Mouse (Mus musculus): ENCODE data around the gene Usp34. TPM values are rescaled to one million over a fixed set of nuclear protein-coding genes. Genes with fewer than 3 reads are reported as not detected.
"Not testable (repeated sequence)": the region's sequence is repeated elsewhere in the genome, so short reads cannot be mapped to it uniquely, and the experiment has no call there.

The Usp34 gene
- polyA plus RNA-seq, 1 experiment from 2014 or later: 27.7 TPM

DNA sequence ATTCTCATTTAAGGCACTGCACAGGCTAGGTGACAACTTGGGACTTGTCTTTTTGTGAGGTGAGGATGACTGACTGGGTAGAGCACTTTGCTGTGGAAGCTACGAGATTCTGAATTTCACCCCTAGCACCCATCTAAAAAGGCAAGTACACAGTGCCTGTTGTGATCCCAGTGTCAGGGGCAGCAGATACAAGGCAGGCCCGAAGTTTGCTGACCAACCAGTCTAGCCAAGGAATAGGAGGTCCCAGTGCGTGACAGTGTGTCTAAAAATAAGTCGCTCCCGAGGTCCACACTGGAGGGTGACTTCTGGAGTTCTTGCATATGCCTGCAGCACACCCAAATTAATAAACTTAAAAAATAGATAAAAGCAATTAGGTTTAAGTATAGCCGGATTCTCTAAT lies 121.6 kb downstream of the Usp34 start:
- H3K9ac ChIP-seq (replicated peaks): no peak overlapping the region
- no peak overlapping the region for H3K4me3 ChIP-seq (replicated peaks)
- no peaks in the 10 kb centered on the region for H3K9me3 ChIP-seq
- H3K4me2 ChIP-seq: no peak overlapping the region
- 92% methylated on average over 6 of the region's 6 CpGs for WGBS
- H3K27ac ChIP-seq: no peak overlapping the region
- no peaks in the 10 kb centered on the region for H3K4me1 ChIP-seq (replicated peaks)
- no peak for ATAC-seq (ENCODE audit: insufficient number of reproducible peaks, insufficient read depth, low FRiP score, low TSS enrichment, low read depth)
- peaks cover 72% of the 10 kb centered on the region for H3K36me3 ChIP-seq
- no peaks in the 10 kb centered on the region for H3K27me3 ChIP-seq

DNA sequence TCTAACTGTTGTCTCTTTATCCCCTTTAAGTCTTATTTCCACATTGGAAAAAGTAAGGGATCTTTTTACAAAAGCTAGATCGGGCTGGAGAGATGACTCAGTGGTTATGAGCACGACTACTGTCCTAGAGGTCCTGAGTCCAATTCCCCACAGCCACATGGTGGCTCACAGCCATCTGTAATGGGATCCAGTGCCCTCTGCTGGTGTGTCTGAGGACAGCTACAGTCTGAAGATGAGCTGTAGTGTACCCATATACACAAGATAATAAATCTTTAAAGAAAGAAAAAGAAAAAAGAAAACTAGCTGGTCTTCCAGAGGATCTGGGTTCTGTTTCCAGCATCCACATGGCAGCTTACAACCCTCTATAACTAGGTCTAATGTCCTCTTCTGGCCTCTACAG lies 123.3 kb downstream of the Usp34 start:
- Histone ChIP-seq H3K9me3 (no peaks in the 10 kb centered on the region), H3K4me2 (no peak overlapping the region), H3K36me3 (peaks cover 79% of the 10 kb centered on the region), H3K27ac (no peak overlapping the region), H3K4me1 (replicated peaks) (no peaks in the 10 kb centered on the region), H3K27me3 (no peaks in the 10 kb centered on the region), H3K4me3 (replicated peaks) (no peak overlapping the region), H3K9ac (replicated peaks) (no peak overlapping the region)
- ATAC-seq (ENCODE audit: insufficient number of reproducible peaks, insufficient read depth, low FRiP score, low TSS enrichment, low read depth): no peak
- 89% methylated on average over 2 of the region's 2 CpGs for WGBS

DNA sequence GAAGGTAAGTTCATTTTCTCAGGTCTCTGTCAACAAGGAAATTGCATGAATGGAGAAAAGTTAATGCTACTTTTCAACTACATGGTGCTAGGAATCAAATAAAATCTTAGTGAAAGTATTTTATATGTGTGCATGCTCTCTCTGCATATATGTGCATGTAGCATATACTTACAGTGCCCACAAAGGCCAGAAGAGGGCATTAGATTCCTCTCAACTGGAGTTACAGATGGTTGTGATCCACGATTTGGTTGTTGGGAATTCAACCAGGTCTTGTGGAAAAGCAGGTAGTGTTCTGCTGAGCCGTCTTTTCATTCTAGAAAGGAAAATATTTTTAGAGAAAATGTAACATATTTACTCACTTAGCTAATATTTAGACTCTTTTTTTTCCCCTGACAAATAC lies 129.4 kb downstream of the Usp34 start:
- 81% methylated on average over 2 of the region's 2 CpGs for WGBS
- H3K36me3 ChIP-seq: peaks cover 83% of the 10 kb centered on the region

DNA sequence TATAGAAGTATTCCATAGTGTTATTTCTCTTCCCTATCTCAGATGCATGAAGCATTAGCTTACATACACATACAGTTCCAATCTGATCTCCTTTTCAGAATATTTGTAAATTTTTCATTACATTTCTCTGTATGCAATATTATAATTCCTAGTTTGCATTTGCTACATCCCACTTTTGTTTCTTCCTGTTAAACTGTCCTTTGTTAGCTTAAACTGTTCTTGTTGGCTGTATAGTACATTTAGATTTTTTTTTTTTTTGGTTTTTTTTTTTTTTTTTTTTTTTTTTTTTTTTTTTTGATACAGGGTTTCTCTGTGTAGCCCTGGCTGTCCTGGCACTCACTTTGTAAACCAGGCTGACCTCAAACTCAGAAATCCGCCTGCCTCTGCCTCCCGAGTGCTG lies 159.2 kb downstream of the Usp34 start:
- H3K4me1 ChIP-seq (replicated peaks); H3K27ac ChIP-seq; H3K4me2 ChIP-seq; ATAC-seq (ENCODE audit: insufficient number of reproducible peaks, insufficient read depth, low FRiP score, low TSS enrichment, low read depth); H3K4me3 ChIP-seq (replicated peaks); H3K9ac ChIP-seq (replicated peaks); H3K9me3 ChIP-seq; H3K27me3 ChIP-seq: not testable (repeated sequence)
- 100% methylated on average over 2 of the region's 2 CpGs for WGBS
- H3K36me3 ChIP-seq: peaks cover 66% of the 10 kb centered on the region

More for the DNA sequence above, 129.4 kb downstream of the Usp34 start:
- Histone ChIP-seq H3K4me2 (no peak overlapping the region), H3K4me1 (replicated peaks) (no peaks in the 10 kb centered on the region), H3K27me3 (no peaks in the 10 kb centered on the region), H3K4me3 (replicated peaks) (no peak overlapping the region), H3K27ac (no peak overlapping the region), H3K9ac (replicated peaks) (no peak overlapping the region), H3K9me3 (no peaks in the 10 kb centered on the region)
- ATAC-seq (ENCODE audit: insufficient number of reproducible peaks, insufficient read depth, low FRiP score, low TSS enrichment, low read depth): no peak

DNA sequence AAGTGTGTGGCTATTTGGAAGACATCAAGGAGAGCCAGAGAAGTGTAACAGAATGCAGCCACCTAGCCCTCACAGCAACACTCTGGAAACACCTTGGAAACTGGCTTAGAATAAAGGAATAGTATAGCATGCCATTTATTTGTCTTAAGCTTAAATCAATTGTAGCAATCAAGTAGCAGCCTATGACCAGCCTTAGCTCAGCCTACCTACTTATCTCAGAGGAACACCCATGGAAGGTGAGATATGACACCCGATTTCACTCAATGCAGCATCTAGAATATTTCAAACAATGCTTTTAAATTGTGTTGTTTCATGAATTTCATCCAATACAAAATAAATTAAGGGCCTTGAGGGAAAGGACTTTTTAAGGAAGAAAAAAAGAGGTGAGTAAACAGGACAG lies 183.3 kb downstream of the Usp34 start:
- Histone ChIP-seq H3K27me3 (no peaks in the 10 kb centered on the region), H3K4me3 (replicated peaks) (no peak overlapping the region), H3K27ac (no peak overlapping the region), H3K9me3 (no peaks in the 10 kb centered on the region), H3K9ac (replicated peaks) (no peak overlapping the region), H3K36me3 (peaks cover 94% of the 10 kb centered on the region), H3K4me1 (replicated peaks) (peaks cover under 1% of the 10 kb centered on the region; the same call in 1 of the 2 replicates), H3K4me2 (no peak overlapping the region)
- WGBS: 100% methylated on average over 1 of the region's 1 CpGs
- ATAC-seq (ENCODE audit: insufficient number of reproducible peaks, insufficient read depth, low FRiP score, low TSS enrichment, low read depth): no peak

DNA sequence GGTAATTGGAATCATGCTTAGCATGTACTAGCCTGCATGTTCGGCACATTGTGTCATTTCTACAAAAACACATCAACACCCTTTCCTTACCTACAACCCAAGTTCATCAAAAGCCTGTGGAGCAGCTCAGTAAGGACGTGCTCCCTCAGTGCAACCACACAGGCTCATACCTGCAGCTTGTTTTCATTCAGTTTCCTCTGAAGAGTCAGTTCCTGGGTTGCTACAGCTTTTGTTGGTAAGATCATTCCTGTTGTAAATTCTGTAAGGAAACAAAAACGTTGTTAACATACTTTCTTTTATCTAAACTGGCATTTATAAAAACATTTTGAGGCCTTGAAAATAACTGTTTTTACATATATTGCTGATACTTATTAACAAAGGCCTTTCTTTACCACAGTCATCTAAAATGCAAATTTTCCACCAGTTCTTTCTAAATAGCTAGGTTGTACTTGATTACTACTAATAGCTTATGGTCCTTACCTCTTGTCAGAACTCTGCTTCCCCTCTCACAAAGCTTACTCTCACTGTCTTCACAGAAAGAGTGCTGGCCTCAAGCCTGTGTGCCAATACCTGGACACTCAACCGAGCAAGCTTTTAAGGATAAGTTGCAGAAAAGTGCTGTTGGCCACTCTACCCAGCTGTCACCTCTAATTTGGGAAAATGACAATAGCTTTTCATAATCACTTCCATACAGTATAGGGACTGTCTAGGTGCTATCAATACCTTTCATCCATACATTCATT lies 185.5 kb downstream of the Usp34 start:
- H3K9ac ChIP-seq (replicated peaks): no peak overlapping the region
- 86% methylated on average over 4 of the region's 4 CpGs for WGBS
- no peaks in the 10 kb centered on the region for H3K27me3 ChIP-seq
- H3K4me3 ChIP-seq (replicated peaks): no peak overlapping the region
- H3K27ac ChIP-seq: no peak overlapping the region
- H3K36me3 ChIP-seq: peaks cover 89% of the 10 kb centered on the region
- no peak for ATAC-seq (ENCODE audit: insufficient number of reproducible peaks, insufficient read depth, low FRiP score, low TSS enrichment, low read depth)
- peaks cover 22% of the 10 kb centered on the region for H3K4me1 ChIP-seq (replicated peaks)
- H3K4me2 ChIP-seq: no peak overlapping the region
- no peaks in the 10 kb centered on the region for H3K9me3 ChIP-seq

DNA sequence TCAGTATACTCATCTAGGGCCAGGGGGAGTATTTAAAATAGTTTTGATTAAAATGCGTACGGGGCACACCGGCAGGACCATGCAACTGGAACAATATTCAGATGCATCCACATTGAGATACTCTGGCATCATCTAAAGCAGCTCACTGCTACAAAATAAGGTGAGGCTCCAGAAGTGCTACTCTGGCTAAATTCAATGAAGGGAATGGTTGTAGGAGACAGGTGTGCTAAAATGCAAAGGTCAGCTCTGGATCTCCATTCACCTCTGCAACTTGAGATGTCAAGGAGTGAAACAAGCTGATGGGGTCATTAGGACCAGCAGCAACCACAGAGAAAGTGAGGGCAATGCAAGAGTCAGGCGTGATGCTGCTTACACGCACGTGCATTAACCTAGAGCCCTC lies 188.5 kb downstream of the Usp34 start:
- Histone ChIP-seq H3K9me3 (no peaks in the 10 kb centered on the region), H3K4me3 (replicated peaks) (no peak overlapping the region), H3K4me2 (peak overlapping the region; percentile 67), H3K27ac (no peak overlapping the region), H3K4me1 (replicated peaks) (peaks cover 26% of the 10 kb centered on the region), H3K36me3 (peaks cover 59% of the 10 kb centered on the region), H3K9ac (replicated peaks) (no peak overlapping the region), H3K27me3 (no peaks in the 10 kb centered on the region)
- no peak for ATAC-seq (ENCODE audit: insufficient number of reproducible peaks, insufficient read depth, low FRiP score, low TSS enrichment, low read depth)
- WGBS: 77% methylated on average over 6 of the region's 6 CpGs

DNA sequence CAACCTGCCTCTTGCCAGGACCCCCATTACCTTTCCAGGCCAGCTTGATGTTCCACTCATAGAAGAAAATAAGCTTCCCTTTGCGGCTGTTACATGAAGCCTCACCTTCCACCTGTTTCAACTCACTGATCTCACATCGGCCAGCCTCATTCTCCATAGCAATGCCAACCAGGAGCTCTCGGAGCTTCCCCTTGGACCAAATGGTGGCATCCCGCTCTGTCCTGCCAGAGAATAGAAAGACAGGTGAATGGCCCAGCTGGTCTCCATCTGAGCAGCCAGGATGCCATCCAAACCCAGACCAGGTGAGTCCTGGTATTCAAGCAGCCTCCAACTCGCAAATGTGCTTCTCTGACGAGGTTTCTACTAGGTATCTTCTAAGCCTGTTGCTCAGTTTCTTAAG lies 190.0 kb downstream of the Usp34 start:
- H3K9me3 ChIP-seq: no peaks in the 10 kb centered on the region
- peak overlapping the region; percentile 80 for H3K4me3 ChIP-seq (replicated peaks)
- peaks cover 45% of the 10 kb centered on the region for H3K36me3 ChIP-seq
- H3K4me2 ChIP-seq: peak overlapping the region; percentile 67
- no peak for ATAC-seq (ENCODE audit: insufficient number of reproducible peaks, insufficient read depth, low FRiP score, low TSS enrichment, low read depth)
- H3K27me3 ChIP-seq: no peaks in the 10 kb centered on the region
- 0 out of 2 replicates have a peak overlapping the region, but pooled peaks have one; percentile 96 for H3K27ac ChIP-seq
- 56% methylated on average over 6 of the region's 6 CpGs for WGBS
- H3K9ac ChIP-seq (replicated peaks): peak overlapping the region; percentile 91
- peaks cover 26% of the 10 kb centered on the region for H3K4me1 ChIP-seq (replicated peaks)

DNA sequence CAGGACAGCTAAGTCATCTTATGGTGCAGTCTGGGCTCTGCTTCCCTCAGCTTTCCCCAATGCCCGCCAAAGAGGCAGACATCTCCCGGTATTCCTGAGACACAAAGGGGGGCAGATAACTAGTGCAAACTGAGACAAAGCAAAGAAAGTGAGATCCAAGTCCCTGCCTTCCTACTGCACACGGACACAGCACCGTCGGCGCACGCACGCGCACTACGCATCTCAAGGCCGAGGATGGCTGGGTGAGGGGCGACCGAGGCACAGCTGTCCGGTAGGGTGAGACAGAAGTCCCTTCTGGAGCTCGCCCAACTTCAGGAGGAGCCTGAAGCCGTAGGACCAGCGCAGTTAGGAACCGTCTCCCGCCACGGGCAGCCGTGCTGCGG lies 190.6 kb downstream of the Usp34 start:
- Histone ChIP-seq H3K27me3 (no peaks in the 10 kb centered on the region), H3K4me3 (replicated peaks) (peak overlapping the region; percentile 80), H3K9ac (replicated peaks) (peak overlapping the region; percentile 91), H3K9me3 (no peaks in the 10 kb centered on the region), H3K36me3 (peaks cover 38% of the 10 kb centered on the region), H3K4me1 (replicated peaks) (peaks cover 26% of the 10 kb centered on the region), H3K4me2 (peak overlapping the region; percentile 67), H3K27ac (peak overlapping the region; percentile 96)
- WGBS: under 1% methylated on average over 22 of the region's 22 CpGs
- ATAC-seq (ENCODE audit: insufficient number of reproducible peaks, insufficient read depth, low FRiP score, low TSS enrichment, low read depth): peak; percentile 86

DNA sequence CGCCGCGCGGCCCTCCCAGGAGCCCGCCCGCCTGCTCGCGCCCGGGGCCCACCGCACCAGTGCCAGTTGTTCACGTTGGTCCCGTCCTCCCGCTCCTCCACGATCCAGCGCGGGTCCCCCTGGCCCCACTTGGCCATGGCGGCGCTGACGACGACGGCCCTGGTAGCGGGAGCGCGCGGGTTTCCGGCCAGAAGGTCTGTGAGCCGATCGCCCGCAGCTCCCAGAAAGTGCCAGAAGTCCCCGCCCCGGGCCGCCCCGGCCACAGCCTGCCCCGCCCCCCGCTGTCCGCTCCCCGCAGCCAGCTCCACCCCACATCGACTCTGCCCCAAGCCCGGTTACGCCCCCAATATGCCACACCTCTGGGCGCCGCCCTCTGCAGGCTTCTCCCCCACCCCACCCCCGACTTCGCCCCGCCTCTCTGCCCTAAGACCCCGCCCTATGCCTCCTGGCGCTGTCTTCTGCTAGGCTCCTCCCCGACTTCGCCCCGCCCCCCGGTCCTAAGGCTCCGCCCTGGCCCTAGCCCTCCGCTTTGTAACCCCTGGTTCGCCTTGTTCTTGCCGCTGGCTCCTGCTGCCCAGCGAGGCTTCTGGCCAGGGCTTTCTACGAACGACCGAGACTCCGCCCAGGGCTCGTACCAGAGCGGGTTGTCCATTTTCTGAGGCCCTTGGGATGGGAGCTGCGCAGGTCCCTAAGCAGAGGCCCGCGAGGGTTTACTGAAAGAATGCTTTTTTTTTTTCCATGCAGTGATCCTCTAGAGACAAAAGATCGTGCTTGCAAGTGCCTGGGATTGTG lies 191.2 kb downstream of the Usp34 start, which contains the start of gene Ahsa2:
Gene Ahsa2 (minus strand): TSS at position 313 of the 792 bp plus-strand sequence.
- H3K36me3 ChIP-seq: peaks cover 32% of the 10 kb centered on the region
- ATAC-seq (ENCODE audit: insufficient number of reproducible peaks, insufficient read depth, low FRiP score, low TSS enrichment, low read depth): peak; percentile 93
- under 1% methylated on average over 65 of the region's 66 CpGs for whole genome bisulfite sequencing
- peak within 1 kb of the TSS; percentile 80 for H3K4me3 ChIP-seq (replicated peaks)
- no peaks in the 10 kb centered on the region for H3K9me3 ChIP-seq
- peak within 1 kb of the TSS; percentile 91 for H3K9ac ChIP-seq (replicated peaks)
- peak within 1 kb of the TSS; percentile 96 for H3K27ac ChIP-seq
- no peaks in the 10 kb centered on the region for H3K27me3 ChIP-seq
- peak within 1 kb of the TSS; percentile 67 for H3K4me2 ChIP-seq
- peaks cover 26% of the 10 kb centered on the region for H3K4me1 ChIP-seq (replicated peaks)

DNA sequence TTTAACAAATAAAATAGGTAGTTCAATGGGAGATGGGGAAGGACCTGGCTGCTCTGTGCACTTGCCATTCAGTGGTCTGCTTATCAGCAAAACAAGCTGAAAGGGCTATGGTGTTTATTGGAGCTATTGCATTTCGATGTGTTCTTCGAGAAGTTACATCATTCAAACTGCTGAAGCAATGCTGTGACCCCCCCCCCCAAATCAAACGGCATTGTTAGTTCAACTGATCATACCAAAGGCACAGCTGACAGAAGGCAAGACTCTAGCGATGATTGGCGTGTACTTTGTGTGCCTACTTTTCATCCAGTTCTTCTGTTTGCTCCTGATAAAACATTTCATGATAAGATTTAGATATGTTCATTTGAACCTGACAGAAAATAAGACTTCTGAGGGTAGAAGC lies 191.9 kb downstream of the Usp34 start:
- H3K9ac ChIP-seq (replicated peaks): no peak overlapping the region
- WGBS: 70% methylated on average over 5 of the region's 5 CpGs
- no peak for ATAC-seq (ENCODE audit: insufficient number of reproducible peaks, insufficient read depth, low FRiP score, low TSS enrichment, low read depth)
- H3K27ac ChIP-seq: peak overlapping the region; percentile 96
- peaks cover 25% of the 10 kb centered on the region for H3K36me3 ChIP-seq
- peak overlapping the region; percentile 80 for H3K4me3 ChIP-seq (replicated peaks)
- no peaks in the 10 kb centered on the region for H3K9me3 ChIP-seq
- peak overlapping the region; percentile 67 for H3K4me2 ChIP-seq
- H3K4me1 ChIP-seq (replicated peaks): peaks cover 26% of the 10 kb centered on the region
- H3K27me3 ChIP-seq: no peaks in the 10 kb centered on the region

Data from limb, embryonic 12.5 days (tissue).